Mouse (Mus musculus) hindbrain, postnatal 0 days (tissue): ENCODE data around the gene Ackr4. TPM values are rescaled to one million over a fixed set of nuclear protein-coding genes. Genes with fewer than 3 reads are reported as not detected.

Experiments used
- ATAC-seq: fragments of 200-750 bp; cut with Nextera tagmentation; 2 replicates; pipeline ENCODE4 v1.8.0; 2017; ENCODE audit warnings: mild to moderate bottlenecking, moderate TSS enrichment, moderate library complexity
- DNase-seq: peaks from one replicate; pipeline ENCODE4 v3.0.0-alpha.2; 2015; ENCODE audit warnings: low spot score
- H3K27ac ChIP-seq: fragments of 300-500 bp; sonication (generic); 2 replicates; pipeline ENCODE4 v1.5.1; 2014; ENCODE audit warnings: mild to moderate bottlenecking
- H3K27me3 ChIP-seq: fragments of 300-500 bp; sonication (generic); 2 replicates; pipeline ENCODE4 v1.6.1; 2014; ENCODE audit warnings: low read length, mixed read lengths; ENCODE audit not compliant: insufficient read depth
- H3K36me3 ChIP-seq: fragments of 300-500 bp; sonication (generic); 2 replicates; pipeline ENCODE4 v1.6.1; 2014; ENCODE audit warnings: low read length, mixed read lengths; ENCODE audit not compliant: insufficient read depth
- H3K4me1 ChIP-seq: fragments of 300-500 bp; sonication (generic); 2 replicates; pipeline ENCODE4 v1.6.1; 2014; ENCODE audit warnings: antibody characterized with exemption, low read length, mixed read lengths; ENCODE audit not compliant: insufficient read depth
- H3K4me2 ChIP-seq: fragments of 300-500 bp; sonication (generic); 2 replicates; pipeline ENCODE4 v1.6.1; 2014; ENCODE audit warnings: low read depth, mild to moderate bottlenecking, low read length, moderate library complexity, mixed read lengths
- H3K4me3 ChIP-seq: fragments of 300-500 bp; sonication (generic); 2 replicates; pipeline ENCODE4 v1.5.1; 2014; ENCODE audit warnings: low read length
- H3K9ac ChIP-seq: fragments of 300-500 bp; sonication (generic); replicated peaks from 2 replicates; pipeline ENCODE4 v1.6.1; 2014; ENCODE audit warnings: mild to moderate bottlenecking, low read length, moderate library complexity, mixed read lengths
- H3K9me3 ChIP-seq: fragments of 300-500 bp; sonication (generic); 2 replicates; pipeline ENCODE4 v1.6.1; 2016; ENCODE audit warnings: low read length, mixed read lengths
- CTCF ChIP-seq: IDR thresholded peaks from 2 replicates; pipeline ENCODE4 v1.5.1; 2016; ENCODE audit warnings: antibody characterized with exemption, control low read depth, low read depth
- WGBS: fragments of 180-500 bp; shearing (Covaris S2); extraction: QIAGEN DNeasy Blood & Tissue Kit; methylation state at CpG from one replicate; pipeline ENCODE4 v1.1.7; 2014; 5-methylcytosine and 5-hydroxymethylcytosine counted together
- polyA plus RNA-seq: library from polyadenylated mRNA; unstranded; fragments of >200 nt; fragmentation: Nextera tagmentation; extraction: Ambion mirVana; gene quantifications from 2 replicates; pipeline ENCODE4 v1.2.1, GENCODE M21; 2015
- total RNA-seq: library from RNA; depleted of rRNA; stranded (reverse); fragments of >200 nt; gene quantifications from 2 replicates; pipeline ENCODE4 v1.2.3, GENCODE M21; 2014

Gene Ackr4
- total and polyA plus RNA-seq, 2 experiments from 2014 or later = 0.93 to 1.3 TPM

- no peak for TF ChIP-seq CTCF
- Histone ChIP-seq H3K36me3 (no peaks in the 10 kb centered on the region; the same call in 1 of the 2 replicates), H3K27ac (no peak overlapping the region), H3K4me1 (no peaks in the 10 kb centered on the region), H3K4me2 (no peak overlapping the region), H3K4me3 (no peak overlapping the region), H3K9me3 (no peaks in the 10 kb centered on the region), H3K27me3 (no peaks in the 10 kb centered on the region), H3K9ac (no peak overlapping the region)
- DNase-seq (no peak), ATAC-seq (no peak)
- 51% methylated on average over 7 of the region's 7 CpGs for WGBS
Observed at GRCm38 (mm10) chr9:104100822-104101221, 25.9 kb downstream of the Ackr4 start.

GRCm38 (mm10) chr9:104099060-104099459 lies 27.7 kb downstream of the Ackr4 start:
- TF ChIP-seq CTCF = no peak
- Histone ChIP-seq H3K4me3 (no peak overlapping the region), H3K27me3 (no peaks in the 10 kb centered on the region), H3K9ac (no peak overlapping the region), H3K4me1 (no peaks in the 10 kb centered on the region), H3K27ac (no peak overlapping the region), H3K9me3 (no peaks in the 10 kb centered on the region), H3K36me3 (no peaks in the 10 kb centered on the region; the same call in 1 of the 2 replicates), H3K4me2 (no peak overlapping the region)
- 95% methylated on average over 11 of the region's 11 CpGs for WGBS
- ATAC-seq (no peak), DNase-seq (no peak)

GRCm38 (mm10) chr9:104098256-104098655 lies 28.5 kb downstream of the Ackr4 start:
- H3K4me2 ChIP-seq = no peak overlapping the region
- H3K27ac ChIP-seq = no peak overlapping the region
- H3K9ac ChIP-seq = no peak overlapping the region
- H3K9me3 ChIP-seq = no peaks in the 10 kb centered on the region
- 75% methylated on average over 5 of the region's 5 CpGs for WGBS
- no peak for TF ChIP-seq CTCF
- no peak overlapping the region for H3K4me3 ChIP-seq
- no peaks in the 10 kb centered on the region for H3K4me1 ChIP-seq
- no peak for DNase-seq
- H3K36me3 ChIP-seq = no peaks in the 10 kb centered on the region; the same call in 1 of the 2 replicates
- ATAC-seq = no peak
- H3K27me3 ChIP-seq = no peaks in the 10 kb centered on the region

GRCm38 (mm10) chr9:104092945-104093344 lies 33.8 kb downstream of the Ackr4 start:
- 90% methylated on average over 5 of the region's 5 CpGs for WGBS
- H3K9ac ChIP-seq = no peak overlapping the region
- H3K4me3 ChIP-seq = no peak overlapping the region
- no peak overlapping the region for H3K4me2 ChIP-seq
- no peaks in the 10 kb centered on the region for H3K9me3 ChIP-seq
- DNase-seq = no peak
- H3K36me3 ChIP-seq = no peaks in the 10 kb centered on the region; the same call in 1 of the 2 replicates
- no peak for TF ChIP-seq CTCF
- H3K27ac ChIP-seq = no peak overlapping the region
- H3K27me3 ChIP-seq = no peaks in the 10 kb centered on the region
- ATAC-seq = no peak
- H3K4me1 ChIP-seq = no peaks in the 10 kb centered on the region

- Histone ChIP-seq H3K27me3 (no peaks in the 10 kb centered on the region), H3K4me3 (no peak overlapping the region), H3K36me3 (peaks cover 7% of the 10 kb centered on the region), H3K4me2 (no peak overlapping the region), H3K9ac (no peak overlapping the region), H3K4me1 (no peaks in the 10 kb centered on the region), H3K9me3 (no peaks in the 10 kb centered on the region), H3K27ac (peak overlapping the region; percentile 23)
- WGBS = 34% methylated on average over 8 of the region's 8 CpGs
- ATAC-seq (no peak), DNase-seq (peak; percentile 35)
- TF ChIP-seq CTCF = no peak
Observed at GRCm38 (mm10) chr9:104088555-104088954, 38.2 kb downstream of the Ackr4 start.

GRCm38 (mm10) chr9:104085730-104086429 lies 40.9 kb downstream of the Ackr4 start:
- Histone ChIP-seq H3K27ac (no peak overlapping the region), H3K4me1 (no peaks in the 10 kb centered on the region), H3K36me3 (peaks cover 7% of the 10 kb centered on the region), H3K27me3 (no peaks in the 10 kb centered on the region), H3K9me3 (no peaks in the 10 kb centered on the region), H3K9ac (no peak overlapping the region), H3K4me3 (no peak overlapping the region), H3K4me2 (no peak overlapping the region)
- ATAC-seq (no peak), DNase-seq (no peak)
- WGBS = 58% methylated on average over 4 of the region's 4 CpGs
- TF ChIP-seq CTCF = no peak

GRCm38 (mm10) chr9:104080038-104080437 lies 46.7 kb downstream of the Ackr4 start:
- Histone ChIP-seq H3K4me2 (no peak overlapping the region), H3K27ac (no peak overlapping the region), H3K9ac (no peak overlapping the region), H3K4me1 (no peaks in the 10 kb centered on the region), H3K36me3 (peaks cover 7% of the 10 kb centered on the region), H3K27me3 (no peaks in the 10 kb centered on the region), H3K4me3 (no peak overlapping the region), H3K9me3 (no peaks in the 10 kb centered on the region)
- 78% methylated on average over 3 of the region's 3 CpGs for WGBS
- no peak for TF ChIP-seq CTCF
- no peak for DNase-seq
- ATAC-seq = no peak
